Mouse (Mus musculus) MEL (cell line): ENCODE measurements around the gene Rbpms2. TPM values are rescaled to one million over a fixed set of nuclear protein-coding genes. Genes with fewer than 3 reads are reported as not detected.

Experiments
- DNase-seq: peaks from one replicate; pipeline ENCODE4 v3.0.0; 2011; ENCODE audit warnings: low read depth, low spot score
- H3K27ac ChIP-seq: 2 replicates; pipeline ENCODE4 v1.5.1; 2012; ENCODE audit warnings: low read depth, mild to moderate bottlenecking, control low read depth, low read length, moderate library complexity; ENCODE audit not compliant: control insufficient read depth
- H3K27me3 ChIP-seq, 2 experiments: fragments of 150-350 bp in 1 of 2; sonication (generic) in 1 of 2; 2 replicates each; pipeline ENCODE4 v1.6.1; 2012; ENCODE audit warnings: low read length in 2 of 2, mild to moderate bottlenecking in 2 of 2, improper control_type of control experiment in 1 of 2, moderate library complexity in 1 of 2; ENCODE audit not compliant: insufficient read depth in 2 of 2, control insufficient read depth in 1 of 2
- H3K36me3 ChIP-seq, 2 experiments: 2 replicates each; pipeline ENCODE4 v1.6.1; 2012 to 2014; ENCODE audit warnings: low read length in 2 of 2, improper control_type of control experiment in 1 of 2, inconsistent platforms in 1 of 2, mild to moderate bottlenecking in 1 of 2; ENCODE audit not compliant: insufficient read depth in 2 of 2, control insufficient read depth in 1 of 2
- H3K4me1 ChIP-seq, 2 experiments: fragments of 150-350 bp in 1 of 2; sonication (generic) in 1 of 2; 2 replicates each; pipeline ENCODE4 v1.6.1; 2012; ENCODE audit warnings: low read length in 2 of 2, improper control_type of control experiment in 1 of 2, mild to moderate bottlenecking in 1 of 2; ENCODE audit not compliant: insufficient read depth in 2 of 2, control insufficient read depth in 1 of 2
- H3K4me3 ChIP-seq, 2 experiments: fragments of 150-350 bp in 1 of 2; sonication (generic) in 1 of 2; 2 replicates each; pipeline ENCODE4 v1.5.1; 2012; ENCODE audit warnings: low read depth in 2 of 2, low read length in 2 of 2, mild to moderate bottlenecking in 2 of 2, moderate library complexity in 2 of 2, control low read depth in 1 of 2, improper control_type of control experiment in 1 of 2; ENCODE audit not compliant: control insufficient read depth in 1 of 2, insufficient read depth in 1 of 2
- H3K79me2 ChIP-seq: 2 replicates; pipeline ENCODE4 v1.6.1; 2012; ENCODE audit warnings: mild to moderate bottlenecking, low read length, moderate library complexity; ENCODE audit not compliant: control insufficient read depth, poor library complexity, insufficient read depth
- H3K9ac ChIP-seq: 2 replicates; pipeline ENCODE4 v1.6.1; 2012; ENCODE audit warnings: low read depth, mild to moderate bottlenecking, control low read depth, low read length, moderate library complexity; ENCODE audit not compliant: control insufficient read depth, poor library complexity, severe bottlenecking
- H3K9me3 ChIP-seq: fragments of 150-350 bp; sonication (generic); replicated peaks from 2 replicates; pipeline ENCODE4 v1.6.1; 2012; ENCODE audit warnings: mild to moderate bottlenecking, low read length, improper control_type of control experiment, moderate library complexity; ENCODE audit not compliant: insufficient read depth
- CHD1 ChIP-seq: IDR thresholded peaks from 2 replicates; pipeline ENCODE4 v1.6.1; 2012; ENCODE audit warnings: low read depth, mild to moderate bottlenecking, inconsistent platforms, low read length, improper control_type of control experiment
- CTCF ChIP-seq, 3 experiments: IDR thresholded peaks in 2 of 3; conservative IDR thresholded peaks in 1 of 3; 2 replicates each; pipeline ENCODE4 v1.5.1; 2011 to 2012; ENCODE audit warnings: low read length in 3 of 3, low read depth in 2 of 3, mild to moderate bottlenecking in 2 of 3, improper control_type of control experiment in 1 of 3, inconsistent platforms in 1 of 3, mixed read lengths in 1 of 3, moderate library complexity in 1 of 3; ENCODE audit not compliant: control insufficient read depth in 1 of 3, insufficient read depth in 1 of 3, poor library complexity in 1 of 3, severe bottlenecking in 1 of 3
- EP300 ChIP-seq, 2 experiments: IDR thresholded peaks; 2 replicates each; pipeline ENCODE4 v1.6.1; 2011; ENCODE audit warnings: improper control_type of control experiment in 2 of 2, low read length in 2 of 2, low read depth in 1 of 2, mild to moderate bottlenecking in 1 of 2
- ETS1 ChIP-seq: IDR thresholded peaks from 2 replicates; pipeline ENCODE4 v1.6.1; 2012; ENCODE audit warnings: low read depth, mild to moderate bottlenecking, inconsistent platforms, low read length, improper control_type of control experiment, moderate library complexity
- GABPA ChIP-seq: IDR thresholded peaks from 2 replicates; pipeline ENCODE4 v1.6.1; 2012; ENCODE audit warnings: low read depth, mild to moderate bottlenecking, inconsistent platforms, low read length, improper control_type of control experiment, moderate library complexity
- GATA1 ChIP-seq: IDR thresholded peaks from 2 replicates; pipeline ENCODE4 v1.6.1; 2011; ENCODE audit warnings: low read depth, low read length, improper control_type of control experiment
- JUND ChIP-seq: IDR thresholded peaks from 2 replicates; pipeline ENCODE4 v1.6.1; 2011; ENCODE audit warnings: low read depth, mild to moderate bottlenecking, improper control_type of control experiment, low read length
- KAT2A ChIP-seq: conservative IDR thresholded peaks from 2 replicates; pipeline ENCODE4 v1.6.1; 2012; ENCODE audit warnings: low read depth, low read length, improper control_type of control experiment, inconsistent platforms
- MXI1 ChIP-seq: IDR thresholded peaks from 2 replicates; pipeline ENCODE4 v1.6.1; 2011; ENCODE audit warnings: mild to moderate bottlenecking, low read depth, low read length, improper control_type of control experiment
- NELFE ChIP-seq: IDR thresholded peaks from 2 replicates; pipeline ENCODE4 v1.6.1; 2011; ENCODE audit warnings: low read depth, low read length, improper control_type of control experiment
- POLR2A ChIP-seq, 2 experiments: IDR thresholded peaks; 2 replicates each; pipeline ENCODE4 v1.6.1; 2011 to 2012; ENCODE audit warnings: low read length in 2 of 2, mild to moderate bottlenecking in 2 of 2, control low read depth in 1 of 2, improper control_type of control experiment in 1 of 2, low read depth in 1 of 2, moderate library complexity in 1 of 2; ENCODE audit not compliant: control insufficient read depth in 1 of 2, insufficient read depth in 1 of 2, poor library complexity in 1 of 2
- POLR2AphosphoS2 ChIP-seq: IDR thresholded peaks from 2 replicates; pipeline ENCODE4 v1.6.1; 2011; ENCODE audit warnings: low read length, improper control_type of control experiment
- TAL1 ChIP-seq: IDR thresholded peaks from 2 replicates; pipeline ENCODE4 v1.6.1; 2012; ENCODE audit warnings: mild to moderate bottlenecking, inconsistent platforms, low read length, moderate library complexity, mixed read lengths
- TBP ChIP-seq: IDR thresholded peaks from 2 replicates; pipeline ENCODE4 v1.8.0; 2011; ENCODE audit warnings: low read depth, low read length, improper control_type of control experiment
- TCF12 ChIP-seq: IDR thresholded peaks from 2 replicates; pipeline ENCODE4 v1.6.1; 2014; ENCODE audit warnings: low read depth, mild to moderate bottlenecking, inconsistent platforms, low read length, improper control_type of control experiment, moderate library complexity
- UBTF ChIP-seq: IDR thresholded peaks from 2 replicates; pipeline ENCODE4 v1.6.1; 2012; ENCODE audit warnings: low read depth, mild to moderate bottlenecking, inconsistent platforms, low read length, improper control_type of control experiment, moderate library complexity, borderline replicate concordance; ENCODE audit not compliant: insufficient read depth
- USF1 ChIP-seq: IDR thresholded peaks from 2 replicates; pipeline ENCODE4 v1.6.1; 2014; ENCODE audit warnings: low read depth, mild to moderate bottlenecking, inconsistent platforms, low read length, improper control_type of control experiment, moderate library complexity
- USF2 ChIP-seq, 2 experiments: IDR thresholded peaks; 2 replicates each; pipeline ENCODE4 v1.6.1; 2011 to 2012; ENCODE audit warnings: improper control_type of control experiment in 2 of 2, low read length in 2 of 2, borderline replicate concordance in 1 of 2, inconsistent platforms in 1 of 2, low read depth in 1 of 2, mild to moderate bottlenecking in 1 of 2; ENCODE audit not compliant: insufficient read depth in 1 of 2
- ZC3H11A ChIP-seq: IDR thresholded peaks from 2 replicates; pipeline ENCODE4 v1.6.1; 2012; ENCODE audit warnings: low read depth, mild to moderate bottlenecking, inconsistent platforms, low read length, improper control_type of control experiment
- ZKSCAN1 ChIP-seq: IDR thresholded peaks from 2 replicates; pipeline ENCODE4 v1.6.1; 2012; ENCODE audit warnings: low read depth, mild to moderate bottlenecking, inconsistent platforms, low read length, improper control_type of control experiment, moderate library complexity
- ZMIZ1 ChIP-seq: IDR thresholded peaks from 2 replicates; pipeline ENCODE4 v1.6.1; 2012; ENCODE audit warnings: low read depth, mild to moderate bottlenecking, inconsistent platforms, low read length, improper control_type of control experiment, moderate library complexity
- polyA plus RNA-seq, 2 experiments: library from polyadenylated mRNA; stranded (reverse) in 1 of 2; unstranded in 1 of 2; fragments of >175 nt in 1 of 2; fragments of >200 nt in 1 of 2; gene quantifications; 2 replicates each; pipeline versions ENCODE4 v1.2.1 to v1.2.4; 2012; ENCODE audit warnings: low replicate concordance in 2 of 2, low read depth in 1 of 2; ENCODE audit not compliant: insufficient read length in 2 of 2, insufficient read depth in 1 of 2, missing spikeins in 1 of 2
- total RNA-seq: library from RNA; depleted of rRNA; stranded (reverse); fragments of 300-350 nt; gene quantifications from 2 replicates; pipeline ENCODE4 v1.2.3, GENCODE M21; 2012

The Rbpms2 gene
- total and polyA plus RNA-seq, 3 experiments, result 0.22 TPM; not detected in 2

DNA sequence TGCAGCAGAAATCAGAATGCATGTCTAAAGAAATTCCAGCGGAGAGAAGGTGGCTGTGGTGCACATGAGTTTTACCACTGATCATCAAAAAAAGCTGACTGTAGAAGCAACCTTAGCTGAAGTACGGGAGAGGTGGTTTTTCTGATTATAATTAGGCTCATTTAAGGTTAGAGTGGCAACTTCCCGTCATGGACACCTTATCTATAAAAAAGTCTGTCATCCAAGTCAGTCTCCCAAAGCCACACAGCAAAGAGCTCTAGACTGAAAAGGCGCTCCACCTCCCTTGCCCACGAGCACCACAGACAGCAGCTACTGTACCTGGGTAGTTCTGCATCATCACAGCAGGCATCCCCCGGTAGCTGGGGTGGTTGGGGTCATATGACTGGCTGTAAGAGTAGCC, 71.1 kb downstream of the Rbpms2 start:
- Histone ChIP-seq H3K4me3 (no peak overlapping the region), H3K4me1 (peaks cover 2 to 5% of the 10 kb centered on the region in 2 experiments; a peak in 1 of 4 replicates), H3K9ac (no peak overlapping the region), H3K9me3 (no peaks in the 10 kb centered on the region), H3K79me2 (no peaks in the 10 kb centered on the region)
- TF ChIP-seq TAL1 (peak; percentile 56; the same call in 1 of the 2 replicates), TCF12 (0 out of 2 replicates have a peak, but pooled peaks have one; percentile 24), EP300 (IDR thresholded peaks at IDR 0.05; ENCODE audit: low read depth in 1 of 2, low read length in 2 of 2) (peak in 1 of 2 experiments; percentile 58; a peak in 1 of 4 replicates), GABPA (no peak), CTCF (IDR thresholded peaks at IDR 0.05 in 2 of 3, conservative IDR thresholded peaks at IDR 0.05 in 1 of 3; ENCODE audit: control insufficient read depth in 1 of 3, insufficient read depth in 1 of 3, low read depth in 2 of 3, low read length in 3 of 3, poor library complexity in 1 of 3, severe bottlenecking in 1 of 3) (no peak), GATA1 (peak; percentile 43; the same call in 1 of the 2 replicates)
- TF ChIP-seq, all 39 proteins: peak for 4
- no peaks in the 10 kb centered on the region for H3K27me3 ChIP-seq
- DNase-seq, result peak; percentile 70
- H3K27ac ChIP-seq, result no peak overlapping the region
- peaks cover 5 to 8% of the 10 kb centered on the region in 2 experiments for H3K36me3 ChIP-seq

- no peak overlapping the region for H3K4me3 ChIP-seq
- H3K27ac ChIP-seq, result no peak overlapping the region
- H3K4me1 ChIP-seq, result peaks cover 2 to 5% of the 10 kb centered on the region in 2 experiments; a peak in 2 of 4 replicates
- H3K9ac ChIP-seq, result no peak overlapping the region
- no peaks in the 10 kb centered on the region for H3K79me2 ChIP-seq
- no peaks in the 10 kb centered on the region for H3K27me3 ChIP-seq
- peaks cover 5% of the 10 kb centered on the region in 2 experiments for H3K36me3 ChIP-seq
- no peaks in the 10 kb centered on the region for H3K9me3 ChIP-seq
- no peak for DNase-seq
- no peak for TF ChIP-seq POLR2A (IDR thresholded peaks at IDR 0.05; ENCODE audit: control insufficient read depth in 1 of 2, insufficient read depth in 1 of 2, low read depth in 1 of 2, low read length in 2 of 2, poor library complexity in 1 of 2)
- no peak for TF ChIP-seq TAL1
- no peak for TF ChIP-seq USF2 (IDR thresholded peaks at IDR 0.05; ENCODE audit: borderline replicate concordance in 1 of 2, insufficient read depth in 1 of 2, low read depth in 1 of 2, low read length in 2 of 2)
- TF ChIP-seq USF1, result no peak
- no peak for TF ChIP-seq ZC3H11A
- no peak for TF ChIP-seq ZKSCAN1
- no peak for TF ChIP-seq CTCF (IDR thresholded peaks at IDR 0.05 in 2 of 3, conservative IDR thresholded peaks at IDR 0.05 in 1 of 3; ENCODE audit: control insufficient read depth in 1 of 3, insufficient read depth in 1 of 3, low read depth in 2 of 3, low read length in 3 of 3, poor library complexity in 1 of 3, severe bottlenecking in 1 of 3)
- no peak for TF ChIP-seq KAT2A
- no peak for TF ChIP-seq GATA1
- no peak for TF ChIP-seq GABPA
- TF ChIP-seq CHD1, result no peak
- TF ChIP-seq ZMIZ1, result no peak
- no peak for TF ChIP-seq UBTF
- TF ChIP-seq POLR2AphosphoS2, result no peak
- TF ChIP-seq TBP, result no peak
- no peak for TF ChIP-seq MXI1
- no peak for TF ChIP-seq ETS1
- no peak for TF ChIP-seq JUND
- TF ChIP-seq NELFE, result no peak
Observed at GRCm38 (mm10) chr9:65702286-65702685, 72.8 kb downstream of the Rbpms2 start.
